Mouse (Mus musculus): Measurements from ENCODE around the gene Tmie. TPM values are rescaled to one million over a fixed set of nuclear protein-coding genes. Genes with fewer than 3 reads are reported as not detected.
A peak's percentile ranks its signal among the peaks of the same experiment; 100 is the strongest.

Gene Tmie
- 1.8 TPM in 2 replicates for polyA plus RNA-seq (2015; fragmentation: Nextera tagmentation; extraction: Ambion mirVana)

DNA sequence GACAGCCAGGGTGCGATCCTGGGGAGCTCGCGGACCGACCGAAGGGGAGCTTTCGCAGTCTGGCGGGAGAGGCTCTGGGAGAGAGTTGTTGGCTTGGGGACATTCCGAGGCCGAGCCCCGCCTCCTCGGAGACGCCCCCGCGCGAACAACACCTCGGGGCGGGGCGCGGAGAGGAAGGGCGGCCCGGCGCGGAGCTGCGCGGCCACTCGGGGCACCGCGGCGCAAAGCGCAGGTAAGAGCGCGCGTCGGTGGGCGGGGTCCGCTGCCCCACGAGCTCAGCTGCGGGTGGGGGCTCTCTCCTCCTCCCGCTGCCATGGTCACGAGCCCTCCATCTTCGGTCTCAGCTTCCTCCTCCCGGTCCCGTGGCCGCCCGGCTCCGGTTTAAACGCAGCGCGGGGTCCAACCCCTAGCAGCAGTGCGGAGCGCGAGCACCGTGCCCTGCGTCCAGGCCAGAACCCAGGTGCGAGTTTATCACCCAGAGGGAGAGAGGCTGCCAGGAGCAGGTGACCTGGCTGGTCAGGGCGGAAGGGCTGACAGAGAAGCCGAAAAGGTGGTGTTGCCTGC is at the start of gene Tmie:
Gene Tmie (minus strand): TSS at position 116 of the 564 bp plus-strand sequence.
- H3K4me2 ChIP-seq = peak within 1 kb of the TSS; percentile 93
- ATAC-seq (ENCODE audit: insufficient read depth, low FRiP score, low read depth) = peak; percentile 84
- H3K9me3 ChIP-seq = no peaks in the 10 kb centered on the region
- H3K4me3 ChIP-seq (replicated peaks) = peak within 1 kb of the TSS; percentile 60
- peak within 1 kb of the TSS; percentile 70 for H3K27ac ChIP-seq
- under 1% methylated on average over 56 of the region's 57 CpGs for WGBS
- H3K4me1 ChIP-seq = peaks cover 26% of the 10 kb centered on the region; the same call in 1 of the 2 replicates
- H3K9ac ChIP-seq = peak within 1 kb of the TSS; percentile 45
- no peaks in the 10 kb centered on the region for H3K36me3 ChIP-seq
- peaks cover 11% of the 10 kb centered on the region for H3K27me3 ChIP-seq (replicated peaks)

- Histone ChIP-seq H3K27me3 (replicated peaks) (no peaks in the 10 kb centered on the region), H3K4me1 (no peaks in the 10 kb centered on the region), H3K4me3 (replicated peaks) (no peak overlapping the region), H3K4me2 (no peak overlapping the region), H3K9ac (no peak overlapping the region), H3K27ac (no peak overlapping the region), H3K36me3 (no peaks in the 10 kb centered on the region), H3K9me3 (no peaks in the 10 kb centered on the region)
- no peak for ATAC-seq (ENCODE audit: insufficient read depth, low FRiP score, low read depth)
- WGBS = 15% methylated on average over 7 of the region's 7 CpGs
These were observed 42.8 kb upstream of the Tmie start for GRCm38 (mm10) chr9:110922759-110923158.

DNA sequence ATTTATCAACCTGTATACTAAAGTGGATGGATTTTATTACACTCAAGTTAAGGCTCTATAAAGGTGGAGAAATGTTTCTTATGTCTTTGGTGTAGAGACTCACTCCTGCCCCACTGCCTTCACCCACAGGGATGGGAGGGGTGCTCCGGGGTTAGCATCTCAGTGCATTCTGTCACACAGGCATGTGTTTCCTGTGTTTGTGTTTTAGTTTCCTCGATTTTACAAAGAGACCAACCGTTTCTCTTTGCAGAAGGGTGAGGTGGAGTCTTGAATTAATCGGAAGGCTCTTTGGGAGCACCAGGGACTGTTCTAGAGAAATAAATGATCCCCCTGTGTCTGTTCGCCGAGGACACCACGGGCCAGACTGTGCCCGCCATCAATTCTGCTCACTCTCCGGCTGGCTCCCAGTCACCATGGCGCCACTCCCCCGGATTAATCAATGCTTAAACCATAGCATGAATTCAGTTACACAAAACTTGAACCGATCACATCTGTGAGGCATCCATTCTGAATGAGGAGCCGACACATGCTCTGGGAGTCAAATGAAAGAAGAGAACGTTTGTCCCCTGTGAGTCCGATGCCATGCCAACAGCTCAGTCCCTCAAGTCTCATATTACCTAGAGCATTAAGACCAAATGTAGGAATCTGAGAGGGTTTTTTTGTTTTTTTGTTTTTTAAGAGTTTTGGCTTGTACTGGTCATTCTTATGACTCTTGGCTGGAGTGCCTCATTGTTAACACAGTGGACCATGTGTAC is 40.9 kb upstream of the Tmie start:
- no peak for ATAC-seq (ENCODE audit: insufficient read depth, low FRiP score, low read depth)
- Histone ChIP-seq H3K27ac (no peak overlapping the region), H3K9ac (no peak overlapping the region), H3K4me3 (replicated peaks) (no peak overlapping the region), H3K9me3 (no peaks in the 10 kb centered on the region), H3K4me1 (no peaks in the 10 kb centered on the region), H3K36me3 (no peaks in the 10 kb centered on the region), H3K27me3 (replicated peaks) (no peaks in the 10 kb centered on the region), H3K4me2 (no peak overlapping the region)
- 64% methylated on average over 15 of the region's 15 CpGs for WGBS

DNA sequence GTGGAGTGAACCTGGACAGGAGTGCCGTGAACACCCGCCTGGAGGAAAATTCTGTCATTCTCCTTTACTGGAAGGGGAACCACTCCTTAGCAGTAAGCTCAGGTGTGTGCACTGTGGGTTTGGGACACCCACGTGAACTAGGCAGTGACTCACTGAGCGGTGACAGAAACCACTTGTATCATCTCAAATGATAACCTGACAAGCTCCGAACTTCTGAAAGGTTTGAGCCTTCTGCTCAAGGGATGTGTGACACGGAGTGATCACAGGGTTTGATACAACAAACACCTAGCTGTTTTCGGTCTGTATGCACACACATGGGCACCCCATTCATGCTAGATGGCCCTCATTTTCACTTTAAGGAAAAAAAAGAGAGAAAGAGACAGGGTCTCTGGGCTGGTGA is 36.9 kb upstream of the Tmie start, which contains the start of gene Fam240a:
Gene Fam240a (minus strand): TSS at position 76 of the 400 bp plus-strand sequence.
- no peak within 1 kb of the TSS for H3K4me2 ChIP-seq
- ATAC-seq (ENCODE audit: insufficient read depth, low FRiP score, low read depth) = no peak
- H3K36me3 ChIP-seq = no peaks in the 10 kb centered on the region
- 84% methylated on average over 7 of the region's 7 CpGs for WGBS
- no peaks in the 10 kb centered on the region for H3K4me1 ChIP-seq
- no peaks in the 10 kb centered on the region for H3K9me3 ChIP-seq
- no peak within 1 kb of the TSS for H3K27ac ChIP-seq
- H3K9ac ChIP-seq = no peak within 1 kb of the TSS
- no peak within 1 kb of the TSS for H3K4me3 ChIP-seq (replicated peaks)
- H3K27me3 ChIP-seq (replicated peaks) = no peaks in the 10 kb centered on the region

- H3K9ac ChIP-seq = no peak overlapping the region
- no peaks in the 10 kb centered on the region for H3K4me1 ChIP-seq
- H3K27me3 ChIP-seq (replicated peaks) = no peaks in the 10 kb centered on the region
- no peak overlapping the region for H3K27ac ChIP-seq
- no peak for ATAC-seq (ENCODE audit: insufficient read depth, low FRiP score, low read depth)
- H3K36me3 ChIP-seq = no peaks in the 10 kb centered on the region
- no peaks in the 10 kb centered on the region for H3K9me3 ChIP-seq
- no peak overlapping the region for H3K4me2 ChIP-seq
- WGBS = 45% methylated on average over 8 of the region's 8 CpGs
- no peak overlapping the region for H3K4me3 ChIP-seq (replicated peaks)
These were observed 35.6 kb upstream of the Tmie start for GRCm38 (mm10) chr9:110915466-110915865.

DNA sequence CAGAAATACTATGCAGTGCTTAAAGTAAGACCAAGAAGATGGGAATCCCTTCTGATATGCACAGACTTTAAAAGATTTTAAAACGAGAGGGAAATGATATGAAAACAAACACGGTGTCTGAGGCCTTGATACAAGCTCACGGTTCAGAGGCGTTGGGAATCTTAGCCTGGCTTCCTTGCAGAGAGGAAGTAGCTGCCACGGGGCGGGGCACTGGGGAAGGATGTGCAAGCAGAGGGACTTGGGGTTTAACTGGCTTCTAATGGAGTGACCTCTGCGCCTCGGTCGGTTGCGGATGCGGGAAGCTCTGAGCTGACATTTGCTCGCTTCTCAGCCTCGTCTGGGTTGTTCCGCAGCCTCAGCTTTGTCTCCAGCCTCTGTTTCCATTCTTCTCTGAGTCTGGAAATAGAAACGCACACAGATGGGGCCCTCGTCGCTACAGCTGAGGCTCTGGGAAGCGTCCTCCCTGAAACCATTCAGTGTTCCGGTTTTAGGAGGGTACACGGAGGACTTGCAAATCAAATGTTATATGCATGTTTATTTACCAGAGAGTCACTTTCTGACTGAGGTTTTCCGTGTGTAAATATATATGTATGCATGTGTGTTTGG is 34.8 kb upstream of the Tmie start:
- Histone ChIP-seq H3K4me1 (no peaks in the 10 kb centered on the region), H3K36me3 (no peaks in the 10 kb centered on the region), H3K27ac (no peak overlapping the region), H3K9me3 (no peaks in the 10 kb centered on the region), H3K4me3 (replicated peaks) (no peak overlapping the region), H3K4me2 (no peak overlapping the region), H3K27me3 (replicated peaks) (no peaks in the 10 kb centered on the region), H3K9ac (no peak overlapping the region)
- WGBS = 55% methylated on average over 21 of the region's 21 CpGs
- ATAC-seq (ENCODE audit: insufficient read depth, low FRiP score, low read depth) = no peak

DNA sequence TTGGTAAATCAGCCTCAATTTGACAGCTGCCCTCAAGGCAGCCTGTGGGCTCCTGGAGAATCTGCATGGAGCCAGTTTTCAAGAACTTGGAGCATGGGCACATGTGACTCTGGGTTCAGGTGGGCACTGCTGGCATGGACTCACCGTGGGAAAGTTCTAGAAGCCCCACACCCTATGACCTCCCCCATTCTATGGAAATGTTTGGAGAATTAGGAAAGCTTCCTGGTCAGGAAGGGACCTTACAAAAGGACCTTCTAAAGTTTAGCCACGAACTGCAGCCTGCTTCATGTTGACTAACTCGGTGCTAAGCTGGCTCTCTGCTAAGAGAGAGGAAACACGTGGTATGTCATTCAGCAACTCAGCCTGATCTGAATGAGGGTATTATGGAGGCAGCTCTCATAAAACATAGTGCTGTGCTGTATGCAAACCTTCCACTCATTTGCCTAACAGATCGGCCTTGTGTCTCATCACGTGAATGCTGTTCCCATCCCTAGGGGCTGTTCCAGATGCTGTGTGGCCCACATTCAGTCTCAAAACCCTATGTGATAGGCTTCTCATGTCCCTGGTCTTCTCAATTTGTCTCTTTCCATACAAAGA is 29.6 kb upstream of the Tmie start:
- H3K4me2 ChIP-seq = no peak overlapping the region
- H3K4me1 ChIP-seq = no peaks in the 10 kb centered on the region
- no peaks in the 10 kb centered on the region for H3K9me3 ChIP-seq
- no peak overlapping the region for H3K27ac ChIP-seq
- no peak for ATAC-seq (ENCODE audit: insufficient read depth, low FRiP score, low read depth)
- no peaks in the 10 kb centered on the region for H3K36me3 ChIP-seq
- no peaks in the 10 kb centered on the region for H3K27me3 ChIP-seq (replicated peaks)
- WGBS = 69% methylated on average over 6 of the region's 6 CpGs
- no peak overlapping the region for H3K4me3 ChIP-seq (replicated peaks)
- no peak overlapping the region for H3K9ac ChIP-seq

DNA sequence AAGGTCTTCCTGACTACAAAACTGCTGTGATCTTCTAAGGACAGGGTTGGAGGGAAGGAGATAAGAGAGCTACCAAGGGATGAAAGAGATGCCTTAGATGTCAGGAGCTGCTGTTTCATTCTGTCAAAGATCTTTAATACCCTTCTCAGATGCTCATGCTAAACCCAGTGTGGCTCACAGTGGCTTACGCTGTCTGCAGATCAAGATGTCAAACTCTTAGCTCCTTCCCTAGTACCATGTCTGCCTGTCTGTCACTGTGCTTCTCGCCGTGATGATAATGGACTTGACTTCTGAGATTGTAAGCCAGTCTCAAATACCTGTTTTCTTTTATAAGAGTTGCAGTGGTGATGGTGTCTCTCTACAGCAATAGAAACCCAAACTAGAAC is 28.7 kb upstream of the Tmie start:
- Histone ChIP-seq H3K9me3 (no peaks in the 10 kb centered on the region), H3K27me3 (replicated peaks) (no peaks in the 10 kb centered on the region), H3K4me2 (no peak overlapping the region), H3K4me1 (no peaks in the 10 kb centered on the region), H3K27ac (no peak overlapping the region), H3K36me3 (no peaks in the 10 kb centered on the region), H3K4me3 (replicated peaks) (no peak overlapping the region), H3K9ac (no peak overlapping the region)
- WGBS = 95% methylated on average over 3 of the region's 3 CpGs
- ATAC-seq (ENCODE audit: insufficient read depth, low FRiP score, low read depth) = no peak

GRCm38 (mm10) chr9:110907838-110908630 is 28.1 kb upstream of the Tmie start:
- H3K9me3 ChIP-seq = no peaks in the 10 kb centered on the region
- H3K36me3 ChIP-seq = no peaks in the 10 kb centered on the region
- WGBS = 74% methylated on average over 4 of the region's 4 CpGs
- no peak overlapping the region for H3K4me2 ChIP-seq
- ATAC-seq (ENCODE audit: insufficient read depth, low FRiP score, low read depth) = no peak
- H3K27me3 ChIP-seq (replicated peaks) = no peaks in the 10 kb centered on the region
- H3K4me3 ChIP-seq (replicated peaks) = no peak overlapping the region
- H3K27ac ChIP-seq = no peak overlapping the region
- no peaks in the 10 kb centered on the region for H3K4me1 ChIP-seq
- no peak overlapping the region for H3K9ac ChIP-seq

GRCm38 (mm10) chr9:110907201-110907837 is 27.4 kb upstream of the Tmie start:
- 90% methylated on average over 11 of the region's 11 CpGs for WGBS
- H3K4me1 ChIP-seq = no peaks in the 10 kb centered on the region
- no peaks in the 10 kb centered on the region for H3K36me3 ChIP-seq
- H3K27me3 ChIP-seq (replicated peaks) = no peaks in the 10 kb centered on the region
- no peak overlapping the region for H3K4me3 ChIP-seq (replicated peaks)
- no peak overlapping the region for H3K27ac ChIP-seq
- H3K4me2 ChIP-seq = no peak overlapping the region
- no peak overlapping the region for H3K9ac ChIP-seq
- ATAC-seq (ENCODE audit: insufficient read depth, low FRiP score, low read depth) = no peak
- no peaks in the 10 kb centered on the region for H3K9me3 ChIP-seq

DNA sequence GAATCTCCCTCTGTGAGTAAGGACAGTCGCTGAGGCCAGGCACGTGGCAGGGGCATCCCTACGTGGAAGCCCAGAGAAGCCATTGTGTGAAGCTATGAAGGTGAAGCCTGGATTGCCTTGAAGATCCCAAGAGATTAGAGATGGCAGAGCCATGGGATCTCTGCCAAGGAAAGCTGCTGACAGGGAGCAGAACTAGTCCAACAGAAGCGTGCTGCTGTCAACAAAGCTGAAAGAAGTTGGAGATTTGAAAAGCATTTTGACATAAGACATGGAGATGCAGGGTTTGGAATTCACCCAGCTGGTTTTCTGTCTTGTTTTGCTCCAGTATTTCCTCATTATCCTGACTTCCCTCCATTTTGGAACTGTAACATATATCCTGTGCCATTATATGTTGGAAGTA is 22.4 kb upstream of the Tmie start:
- 73% methylated on average over 4 of the region's 4 CpGs for WGBS
- Histone ChIP-seq H3K4me3 (replicated peaks) (no peak overlapping the region), H3K27me3 (replicated peaks) (no peaks in the 10 kb centered on the region), H3K4me2 (no peak overlapping the region), H3K9ac (no peak overlapping the region), H3K4me1 (no peaks in the 10 kb centered on the region), H3K9me3 (no peaks in the 10 kb centered on the region), H3K36me3 (no peaks in the 10 kb centered on the region), H3K27ac (no peak overlapping the region)
- no peak for ATAC-seq (ENCODE audit: insufficient read depth, low FRiP score, low read depth)
